Mouse (Mus musculus): ENCODE measurements around the gene Rps24. TPM values are rescaled to one million over a fixed set of nuclear protein-coding genes. Genes with fewer than 3 reads are reported as not detected.

Gene Rps24
- 757 and 851 TPM in 2 replicates for polyA plus RNA-seq (2015; fragmentation: Nextera tagmentation; extraction: Ambion mirVana)

DNA sequence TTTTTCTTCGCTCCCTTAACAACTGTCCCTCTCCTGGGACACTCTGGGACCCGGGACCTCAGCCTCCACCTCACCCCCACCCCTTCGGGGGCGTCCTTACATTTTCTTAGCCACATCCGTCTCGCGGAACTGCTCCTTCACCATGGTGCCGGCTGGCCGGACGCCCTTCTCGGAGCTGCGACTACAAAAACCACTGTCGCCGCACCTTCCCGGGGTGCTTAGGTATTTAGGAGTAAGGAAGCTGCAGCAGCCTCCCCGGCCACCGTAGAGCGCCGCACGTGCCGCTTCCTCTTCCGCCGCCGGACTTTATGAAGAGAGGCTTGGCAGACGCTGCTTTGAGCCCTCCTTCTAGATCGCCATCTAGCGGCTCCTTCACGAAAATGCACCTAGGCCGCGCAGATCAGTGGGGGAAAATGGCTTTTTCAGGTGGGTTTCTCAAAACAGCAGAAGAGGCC, at the start of gene Rps24, which contains the start of gene Polr3a:
Gene Rps24, plus strand, starts transcription at position 353 of the 455 bp plus-strand sequence.
Gene Polr3a, minus strand, starts transcription at position 286 of the 455 bp plus-strand sequence.

Other genes with a start within 250 kb of the Rps24 start
- 16.5 and 19.5 TPM in 2 replicates for gene Dlg5, start 241.2 kb upstream of the Rps24 start, polyA plus RNA-seq (2015; fragmentation: Nextera tagmentation; extraction: Ambion mirVana)
- 0.23 and 0.34 TPM in 2 replicates for gene E330034G19Rik, start 193.9 kb upstream of the Rps24 start, polyA plus RNA-seq (2015; fragmentation: Nextera tagmentation; extraction: Ambion mirVana)
- gene Polr3a, start 67 bp upstream of the Rps24 start, polyA plus RNA-seq (2015; fragmentation: Nextera tagmentation; extraction: Ambion mirVana): 15.2 and 18.0 TPM in 2 replicates

All from neural tube, postnatal 0 days (tissue).